Mouse (Mus musculus): ENCODE measurements around the gene Tbc1d21.

DNA sequence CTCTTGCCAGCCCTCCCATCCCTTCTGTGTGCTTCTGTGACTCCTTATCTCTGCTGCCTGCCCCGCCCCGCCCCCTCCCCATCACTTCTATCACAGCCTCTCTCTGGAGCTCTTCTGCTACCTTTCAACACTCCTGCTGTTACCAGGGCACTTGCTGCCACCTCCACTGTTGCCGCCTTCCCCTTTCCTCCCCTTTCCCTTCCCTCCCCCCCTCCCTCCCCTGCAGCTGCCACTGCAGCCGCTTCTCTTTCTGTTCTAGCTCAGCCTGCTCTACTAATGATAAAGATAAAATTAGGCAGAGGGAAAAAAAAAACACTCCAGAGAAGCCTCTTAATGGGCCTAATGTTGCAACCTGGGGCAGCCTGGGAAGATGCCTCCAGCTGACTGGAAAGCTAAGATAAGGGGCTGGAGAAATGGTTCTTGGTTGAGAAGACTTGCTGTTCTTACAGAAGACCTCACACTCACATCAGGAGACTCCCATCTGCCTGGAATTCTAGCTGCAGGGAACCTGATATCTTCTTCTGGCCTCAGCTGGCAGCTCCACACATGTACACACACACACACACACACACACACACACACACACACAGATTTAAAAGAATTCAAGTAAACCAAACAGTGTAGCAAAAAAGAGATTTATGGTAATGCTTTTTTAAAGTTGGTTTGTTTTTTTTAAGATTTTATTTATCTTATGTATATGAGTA is 43.6 kb downstream of the Tbc1d21 start:
- no peak for TF ChIP-seq CTCF (IDR thresholded peaks at IDR 0.05; ENCODE audit: insufficient read depth, low read depth, low read length)
- TF ChIP-seq POLR2A (IDR thresholded peaks at IDR 0.05; ENCODE audit: insufficient read depth, low read depth, low read length) = no peak
